Mouse (Mus musculus) intestine, embryonic 14.5 days (tissue): ENCODE measurements around the gene Rasl12. TPM values are rescaled to one million over a fixed set of nuclear protein-coding genes. Genes with fewer than 3 reads are reported as not detected.

Experiments
- polyA plus RNA-seq: library from polyadenylated mRNA; unstranded; fragments of >200 nt; fragmentation: Nextera tagmentation; extraction: Ambion mirVana; gene quantifications from 2 replicates; pipeline ENCODE4 v1.2.1, GENCODE M21; 2014

Rasl12 gene
- polyA plus RNA-seq, 1 experiment from 2014 or later: 2.7 TPM

Other genes starting within 250 kb of the Rasl12 start
- 8.1 and 9.1 TPM in 2 replicates for gene Parp16, start 203.2 kb upstream of the Rasl12 start, polyA plus RNA-seq
- gene Cilp, start 133.3 kb upstream of the Rasl12 start, polyA plus RNA-seq: 1.1 and 2.0 TPM in 2 replicates
- 42.6 and 47.1 TPM in 2 replicates for gene Clpx, start 104.2 kb upstream of the Rasl12 start, polyA plus RNA-seq
- 9.2 and 11.2 TPM in 2 replicates for gene Pdcd7, start 52.4 kb upstream of the Rasl12 start, polyA plus RNA-seq
- gene Ubap1l, start 37.5 kb upstream of the Rasl12 start, polyA plus RNA-seq: 0.13 and 0.39 TPM in 2 replicates
- gene Kbtbd13, start 6.9 kb upstream of the Rasl12 start, polyA plus RNA-seq: 0.66 and 1.1 TPM in 2 replicates
- gene Slc51b, start 24.4 kb downstream of the Rasl12 start, polyA plus RNA-seq: 0.36 and 0.80 TPM in 2 replicates
- gene Mtfmt, start 37.3 kb downstream of the Rasl12 start, polyA plus RNA-seq: 19.5 and 20.2 TPM in 2 replicates
- 85.9 and 92.8 TPM in 2 replicates for gene Spg21, start 62.4 kb downstream of the Rasl12 start, polyA plus RNA-seq
- gene Ankdd1a, start 121.7 kb downstream of the Rasl12 start, polyA plus RNA-seq: not detected in 2 replicates
- 11.9 and 12.6 TPM in 2 replicates for gene Plekho2, start 181.5 kb downstream of the Rasl12 start, polyA plus RNA-seq
- gene Pif1, start 188.7 kb downstream of the Rasl12 start, polyA plus RNA-seq: 8.1 and 9.9 TPM in 2 replicates
- 28.2 and 32.3 TPM in 2 replicates for gene Rbpms2, start 231.1 kb downstream of the Rasl12 start, polyA plus RNA-seq